Mouse (Mus musculus) embryonic facial prominence, embryonic 11.5 days (tissue): ENCODE data around the gene Iqschfp. TPM values are rescaled to one million over a fixed set of nuclear protein-coding genes. Genes with fewer than 3 reads are reported as not detected.

Source experiments
- ATAC-seq: fragments of 200-750 bp; cut with Nextera tagmentation; replicated peaks from 2 replicates; pipeline ENCODE4 v1.8.0; 2017; ENCODE audit warnings: low read depth; ENCODE audit not compliant: insufficient number of reproducible peaks, low FRiP score, low TSS enrichment
- DNase-seq: peaks from one replicate; pipeline ENCODE4 v3.0.0-alpha.2; 2015; ENCODE audit warnings: low spot score
- H3K27ac ChIP-seq: fragments of 300-500 bp; sonication (generic); replicated peaks from 2 replicates; pipeline ENCODE4 v1.5.1; 2014; ENCODE audit warnings: mild to moderate bottlenecking, low read depth, low read length, control low read depth
- H3K27me3 ChIP-seq: fragments of 300-500 bp; sonication (generic); 2 replicates; pipeline ENCODE4 v1.6.1; 2014; ENCODE audit warnings: mild to moderate bottlenecking, low read length, moderate library complexity, mixed read lengths; ENCODE audit not compliant: control insufficient read depth, insufficient read depth
- H3K36me3 ChIP-seq: fragments of 300-500 bp; sonication (generic); replicated peaks from 2 replicates; pipeline ENCODE4 v1.6.1; 2014; ENCODE audit warnings: low read depth, mild to moderate bottlenecking, low read length, moderate library complexity, mixed read lengths; ENCODE audit not compliant: control insufficient read depth, insufficient read depth
- H3K4me1 ChIP-seq: fragments of 300-500 bp; sonication (generic); 2 replicates; pipeline ENCODE4 v1.6.1; 2014; ENCODE audit warnings: low read length, mixed read lengths; ENCODE audit not compliant: control insufficient read depth, insufficient read depth
- H3K4me2 ChIP-seq: fragments of 300-500 bp; sonication (generic); 2 replicates; pipeline ENCODE4 v1.6.1; 2014; ENCODE audit warnings: low read depth, mild to moderate bottlenecking, control low read depth, low read length, moderate library complexity
- H3K4me3 ChIP-seq: fragments of 300-500 bp; sonication (generic); 2 replicates; pipeline ENCODE4 v1.5.1; 2014; ENCODE audit warnings: low read depth, low read length, control low read depth
- H3K9ac ChIP-seq: fragments of 300-500 bp; sonication (generic); replicated peaks from 2 replicates; pipeline ENCODE4 v1.6.1; 2014; ENCODE audit warnings: mild to moderate bottlenecking, control low read depth, low read length
- H3K9me3 ChIP-seq: fragments of 300-500 bp; sonication (generic); replicated peaks from 2 replicates; pipeline ENCODE4 v1.6.1; 2016; ENCODE audit warnings: mild to moderate bottlenecking, low read length, inconsistent platforms, mixed read lengths; ENCODE audit not compliant: control insufficient read depth
- WGBS: fragments of 180-500 bp; shearing (Covaris S2); extraction: QIAGEN DNeasy Blood & Tissue Kit; methylation state at CpG from one replicate; pipeline ENCODE4 v1.1.7; 2014; 5-methylcytosine and 5-hydroxymethylcytosine counted together
- polyA plus RNA-seq: library from polyadenylated mRNA; unstranded; fragments of >200 nt; fragmentation: Nextera tagmentation; extraction: Ambion mirVana; gene quantifications from 2 replicates; pipeline ENCODE4 v1.2.1, GENCODE M21; 2014

Iqschfp gene
- polyA plus RNA-seq, 1 experiment from 2014 or later = 0.87 TPM

DNA sequence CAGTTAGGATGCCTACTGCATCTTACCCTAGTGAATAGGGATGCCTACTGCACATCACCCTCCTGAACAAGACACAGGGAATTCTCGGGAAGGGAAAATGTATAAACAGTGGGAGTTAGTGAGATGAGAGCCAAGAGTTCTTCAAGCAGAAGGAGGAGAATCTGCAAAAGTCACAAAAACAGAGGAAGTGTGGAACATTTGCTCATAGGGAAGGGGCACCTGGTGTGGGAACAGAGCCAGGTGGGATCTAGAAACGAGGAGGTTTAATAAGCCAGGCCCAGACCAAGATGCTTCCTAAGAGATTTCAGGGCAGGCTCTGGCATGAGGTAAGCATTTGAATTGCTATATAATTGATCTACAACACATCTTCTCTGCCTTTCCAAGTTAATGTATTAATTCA lies 358.6 kb downstream of the Iqschfp start:
- 75% methylated on average over 2 of the region's 2 CpGs for WGBS
- no peak for ATAC-seq
- no peak overlapping the region for H3K4me3 ChIP-seq
- no peaks in the 10 kb centered on the region for H3K4me1 ChIP-seq
- H3K36me3 ChIP-seq = no peaks in the 10 kb centered on the region
- H3K9ac ChIP-seq = no peak overlapping the region
- H3K27ac ChIP-seq = no peak overlapping the region
- no peaks in the 10 kb centered on the region for H3K9me3 ChIP-seq
- no peak for DNase-seq
- no peaks in the 10 kb centered on the region for H3K27me3 ChIP-seq
- no peak overlapping the region for H3K4me2 ChIP-seq

DNA sequence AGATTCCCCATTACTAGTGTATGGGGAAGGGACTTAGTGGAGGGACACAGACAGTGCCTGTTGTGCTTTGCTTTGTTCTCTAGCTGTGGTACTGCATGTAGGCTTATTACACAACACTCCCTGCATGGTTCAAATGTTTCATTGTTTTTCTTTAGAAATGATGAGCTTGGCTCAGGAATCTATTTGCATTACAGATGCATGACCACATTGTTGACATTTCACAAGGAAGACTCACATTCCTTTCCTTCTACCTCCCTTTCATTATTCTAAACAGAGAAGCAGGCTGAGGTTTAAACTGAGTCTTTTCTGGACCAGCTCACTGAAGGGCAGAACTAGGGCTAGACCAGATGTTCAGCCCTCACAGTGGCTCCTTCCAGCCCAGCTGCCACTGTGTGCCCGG lies 360.3 kb downstream of the Iqschfp start:
- H3K9ac ChIP-seq = no peak overlapping the region
- H3K27me3 ChIP-seq = no peaks in the 10 kb centered on the region
- no peak overlapping the region for H3K4me3 ChIP-seq
- H3K4me2 ChIP-seq = no peak overlapping the region
- ATAC-seq = no peak
- H3K4me1 ChIP-seq = no peaks in the 10 kb centered on the region
- H3K27ac ChIP-seq = no peak overlapping the region
- DNase-seq = no peak
- no peaks in the 10 kb centered on the region for H3K36me3 ChIP-seq
- H3K9me3 ChIP-seq = no peaks in the 10 kb centered on the region
- WGBS = 52% methylated on average over 1 of the region's 1 CpGs

DNA sequence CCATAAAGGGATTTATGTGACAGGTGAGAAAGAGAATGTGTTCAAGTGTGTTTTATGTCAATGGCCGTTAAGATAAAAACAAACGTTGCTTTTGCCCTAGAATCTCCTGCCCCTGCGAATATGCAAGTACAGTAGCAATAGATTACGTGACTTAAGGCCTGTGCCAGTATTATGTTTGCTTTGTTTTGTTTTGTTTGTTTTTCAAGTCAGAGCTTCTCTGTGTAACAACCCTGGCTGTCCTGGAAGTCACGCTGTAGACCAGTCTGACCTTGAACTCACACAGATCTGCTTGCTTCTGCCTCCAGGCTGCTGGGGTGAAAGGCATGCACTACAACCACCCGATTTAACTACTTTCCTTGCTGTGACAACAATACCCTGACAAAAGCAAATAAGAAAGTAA lies 370.3 kb downstream of the Iqschfp start:
- Histone ChIP-seq H3K36me3 (no peaks in the 10 kb centered on the region), H3K27ac (no peak overlapping the region), H3K9me3 (no peaks in the 10 kb centered on the region), H3K9ac (no peak overlapping the region), H3K4me3 (no peak overlapping the region), H3K4me1 (no peaks in the 10 kb centered on the region), H3K4me2 (no peak overlapping the region), H3K27me3 (no peaks in the 10 kb centered on the region)
- WGBS = 75% methylated on average over 6 of the region's 6 CpGs
- no peak for ATAC-seq
- DNase-seq = no peak

DNA sequence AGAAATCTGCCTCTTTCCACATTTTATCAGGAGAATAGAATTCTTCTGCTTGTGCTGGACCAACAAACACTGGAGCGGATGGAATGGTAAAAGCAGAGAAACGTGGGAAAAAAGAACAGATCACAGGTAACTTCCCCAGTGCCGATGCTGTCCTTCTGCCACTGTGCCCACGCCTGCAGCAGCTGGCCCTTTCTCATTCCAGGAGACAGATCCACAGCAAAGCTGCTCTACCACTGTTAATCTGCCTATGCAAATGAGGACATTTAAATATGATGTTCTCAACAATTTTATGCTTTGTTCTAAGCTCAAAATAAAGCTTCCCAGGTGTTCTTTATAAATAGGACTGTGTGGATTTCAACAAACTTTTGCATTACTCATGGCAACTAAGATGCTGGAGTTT lies 375.9 kb downstream of the Iqschfp start:
- 87% methylated on average over 4 of the region's 4 CpGs for WGBS
- DNase-seq = no peak

DNA sequence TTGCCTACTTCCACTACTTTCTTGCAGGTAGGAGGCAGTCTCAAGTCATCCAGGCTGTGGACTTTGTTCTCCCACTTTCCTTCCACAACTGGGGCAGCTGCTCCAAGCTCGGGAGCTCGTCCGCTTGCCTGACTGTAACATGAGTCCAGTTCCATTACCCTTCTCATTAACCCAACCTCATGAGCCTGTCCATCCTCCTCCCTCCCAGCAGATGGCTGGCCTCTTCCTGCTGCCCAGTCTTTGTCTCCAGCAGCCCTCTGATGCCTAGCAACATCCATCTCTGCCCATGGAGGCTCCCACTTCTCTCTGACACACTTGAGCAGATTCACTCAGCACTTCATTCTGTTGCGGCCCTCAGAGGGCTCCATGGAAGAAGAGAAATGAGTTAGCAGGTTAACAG lies 377.2 kb downstream of the Iqschfp start:
- Histone ChIP-seq H3K4me2 (no peak overlapping the region), H3K4me3 (no peak overlapping the region), H3K9me3 (no peaks in the 10 kb centered on the region), H3K9ac (no peak overlapping the region), H3K27me3 (no peaks in the 10 kb centered on the region), H3K4me1 (no peaks in the 10 kb centered on the region), H3K36me3 (no peaks in the 10 kb centered on the region), H3K27ac (no peak overlapping the region)
- DNase-seq = no peak
- ATAC-seq = 0 out of 2 replicates have a peak, but pooled peaks have one; percentile 34
- 61% methylated on average over 4 of the region's 4 CpGs for WGBS

More for the DNA sequence above, 375.9 kb downstream of the Iqschfp start:
- no peak overlapping the region for H3K4me2 ChIP-seq
- H3K4me1 ChIP-seq = no peaks in the 10 kb centered on the region
- H3K36me3 ChIP-seq = no peaks in the 10 kb centered on the region
- ATAC-seq = no peak
- H3K27me3 ChIP-seq = no peaks in the 10 kb centered on the region
- H3K27ac ChIP-seq = no peak overlapping the region
- H3K4me3 ChIP-seq = no peak overlapping the region
- no peak overlapping the region for H3K9ac ChIP-seq
- H3K9me3 ChIP-seq = no peaks in the 10 kb centered on the region

DNA sequence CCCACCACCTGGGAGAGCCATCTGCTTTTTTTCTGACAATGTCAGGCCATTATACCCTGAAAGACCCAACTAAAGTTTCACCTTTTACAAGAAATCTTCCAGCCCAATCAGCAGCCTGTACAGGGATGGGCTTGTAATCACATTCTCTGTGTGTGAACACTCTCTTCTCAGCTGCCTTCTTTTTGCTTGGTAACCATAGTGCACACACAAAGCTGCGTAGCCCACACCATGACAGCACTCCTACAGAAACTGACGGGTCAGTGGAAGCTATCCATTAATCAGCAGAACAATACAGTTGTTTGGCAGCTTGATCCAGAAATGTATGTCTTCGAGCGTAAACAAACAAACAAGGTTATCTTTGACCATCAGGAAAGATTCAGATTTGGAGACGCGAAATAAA lies 378.2 kb downstream of the Iqschfp start:
- Histone ChIP-seq H3K4me3 (no peak overlapping the region), H3K27me3 (no peaks in the 10 kb centered on the region), H3K9ac (no peak overlapping the region), H3K9me3 (no peaks in the 10 kb centered on the region), H3K27ac (no peak overlapping the region), H3K4me2 (no peak overlapping the region), H3K4me1 (no peaks in the 10 kb centered on the region), H3K36me3 (no peaks in the 10 kb centered on the region)
- WGBS = 88% methylated on average over 6 of the region's 6 CpGs
- DNase-seq = no peak
- no peak for ATAC-seq

DNA sequence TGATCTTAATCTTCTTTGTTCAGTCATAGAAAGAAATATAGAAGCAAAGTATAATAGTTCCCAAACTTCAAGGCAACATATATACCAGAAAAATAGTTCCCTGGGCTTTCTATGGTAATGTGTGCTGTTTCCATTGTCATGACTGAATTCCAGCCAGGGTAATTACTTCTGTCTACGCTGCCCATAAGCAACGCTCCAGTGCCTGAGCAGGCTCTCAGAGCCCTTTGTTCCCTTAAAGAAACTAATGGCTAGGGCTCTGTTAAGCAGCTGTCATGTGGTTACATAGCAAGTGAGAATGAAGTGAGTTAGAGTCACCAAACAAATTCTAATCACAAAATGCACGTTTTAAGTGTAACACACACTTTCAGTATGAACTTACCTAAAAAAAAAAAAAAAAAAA lies 379.4 kb downstream of the Iqschfp start:
- ATAC-seq = no peak
- WGBS = 52% methylated on average over 3 of the region's 3 CpGs

DNA sequence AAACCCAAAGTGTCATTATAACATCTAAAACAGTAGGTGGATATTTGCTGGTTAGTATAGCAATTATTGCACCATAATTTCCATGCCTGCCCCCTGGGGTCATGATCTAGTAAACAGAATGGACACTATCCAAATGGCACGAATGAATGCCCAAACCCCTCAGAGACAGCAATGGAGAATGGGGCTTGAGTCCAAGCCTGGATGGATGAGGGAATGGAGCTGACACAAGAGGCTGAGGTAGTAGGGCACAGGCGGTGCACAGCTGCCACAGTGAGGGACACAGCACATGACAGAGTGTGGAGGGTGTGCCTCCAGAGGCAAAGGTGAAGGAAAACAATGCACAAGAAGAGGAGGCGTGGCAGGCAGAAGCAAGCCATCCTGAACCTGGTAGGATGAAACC lies 379.8 kb downstream of the Iqschfp start:
- Histone ChIP-seq H3K4me1 (no peaks in the 10 kb centered on the region), H3K27ac (no peak overlapping the region), H3K4me2 (no peak overlapping the region), H3K9ac (no peak overlapping the region), H3K4me3 (no peak overlapping the region), H3K27me3 (no peaks in the 10 kb centered on the region), H3K36me3 (no peaks in the 10 kb centered on the region), H3K9me3 (no peaks in the 10 kb centered on the region)
- DNase-seq (no peak), ATAC-seq (no peak)
- WGBS = 77% methylated on average over 3 of the region's 3 CpGs

More for the DNA sequence above, 379.4 kb downstream of the Iqschfp start:
- Histone ChIP-seq H3K4me1 (no peaks in the 10 kb centered on the region), H3K9ac (no peak overlapping the region), H3K9me3 (no peaks in the 10 kb centered on the region), H3K4me2 (no peak overlapping the region), H3K36me3 (no peaks in the 10 kb centered on the region), H3K27me3 (no peaks in the 10 kb centered on the region), H3K27ac (no peak overlapping the region), H3K4me3 (no peak overlapping the region)
- no peak for DNase-seq
